Mouse (Mus musculus) embryo, embryonic 10.5 days (tissue): ENCODE results near the gene Rps26.
"Not testable (repeated sequence)": the region's sequence is repeated elsewhere in the genome, so short reads cannot be mapped to it uniquely, and the experiment has no call there.

Experiments used
- DNase-seq: peaks from one replicate; pipeline ENCODE4 v3.0.0-alpha.2; 2015; ENCODE audit warnings: low spot score

Rps26 gene

DNA sequence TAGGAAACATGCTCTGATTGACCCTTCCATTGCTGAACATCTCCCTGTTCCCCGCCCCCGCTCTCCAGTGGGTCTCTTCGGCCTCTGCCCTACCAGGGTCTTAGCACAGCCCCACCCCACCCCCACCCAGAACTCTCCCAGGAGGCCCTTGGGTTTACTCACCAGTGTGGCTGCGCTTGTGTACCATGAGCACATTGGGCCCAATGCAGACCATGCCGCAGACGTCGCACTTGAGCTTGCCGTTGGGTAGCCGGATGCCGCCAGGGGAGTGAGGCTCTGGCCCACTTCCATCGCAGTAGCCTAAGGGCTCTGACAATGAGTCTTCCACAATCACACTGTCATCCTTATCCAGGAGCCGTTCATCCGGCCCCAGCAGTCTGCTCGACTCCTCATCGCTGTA lies 14.3 kb upstream of the Rps26 start:
- DNase-seq: no peak

DNA sequence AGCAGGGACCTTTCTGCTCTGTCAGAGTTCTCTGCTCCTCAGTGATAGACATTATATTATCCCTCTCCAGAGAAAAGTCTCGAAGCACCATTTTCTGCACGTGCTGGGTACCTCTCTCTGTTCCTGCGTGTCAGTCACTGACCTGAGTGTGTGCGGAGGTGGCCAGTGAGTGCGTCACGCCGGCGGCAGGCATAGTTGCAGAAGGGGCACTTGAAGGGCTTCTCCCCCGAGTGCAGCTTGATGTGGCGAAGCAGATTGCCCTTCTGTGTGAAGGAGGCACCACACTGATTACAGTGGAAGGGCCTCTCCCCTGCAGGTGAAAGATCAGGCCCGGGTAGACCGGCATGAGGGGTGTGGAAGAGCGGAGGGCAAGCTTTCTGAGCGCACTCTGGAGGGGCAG lies 13.5 kb upstream of the Rps26 start:
- no peak for DNase-seq

- peak; percentile 59 for DNase-seq
Measured at GRCm38 (mm10) chr10:128637011-128637410, 10.5 kb upstream of the Rps26 start.

DNA sequence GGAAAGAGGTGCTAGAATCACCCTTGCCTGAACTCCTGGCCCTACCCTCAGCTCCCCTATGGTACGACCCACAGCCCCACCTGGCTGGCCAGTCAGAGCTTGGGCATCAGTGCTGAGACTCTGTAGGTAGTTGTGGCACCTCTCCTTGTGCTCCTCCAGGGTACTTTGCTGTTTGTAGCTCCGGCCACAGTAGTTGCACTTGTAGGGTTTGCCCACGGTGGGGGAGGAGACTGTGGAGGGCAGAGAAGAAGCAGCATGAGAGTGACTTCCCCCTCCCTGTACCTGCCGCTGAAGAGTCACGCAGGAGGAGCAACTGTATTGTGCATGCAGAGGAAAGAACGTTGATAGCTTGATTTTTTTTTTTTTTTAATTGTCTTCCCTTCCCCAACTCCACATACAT lies 10.0 kb upstream of the Rps26 start:
- DNase-seq: no peak

DNA sequence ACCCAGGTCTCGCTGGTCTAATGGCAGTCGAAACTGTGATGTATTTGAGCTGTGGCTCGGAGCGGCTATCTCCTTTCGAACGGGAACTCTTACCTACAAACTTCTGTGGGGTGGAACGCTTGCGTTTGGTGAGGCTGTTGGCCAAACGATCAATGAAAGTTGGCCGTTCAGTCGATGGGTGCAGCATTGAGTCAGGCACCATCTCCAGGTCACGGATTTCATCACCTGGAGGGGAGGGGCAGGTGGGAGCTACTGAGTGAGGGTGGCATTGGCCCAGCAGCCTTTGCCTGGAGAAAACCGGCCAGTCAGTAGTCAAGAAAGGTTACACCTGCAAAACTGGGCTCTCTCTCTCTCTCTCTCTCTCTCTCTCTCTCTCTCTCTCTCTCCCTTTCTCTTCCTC lies 9.2 kb upstream of the Rps26 start:
- no peak for DNase-seq

DNA sequence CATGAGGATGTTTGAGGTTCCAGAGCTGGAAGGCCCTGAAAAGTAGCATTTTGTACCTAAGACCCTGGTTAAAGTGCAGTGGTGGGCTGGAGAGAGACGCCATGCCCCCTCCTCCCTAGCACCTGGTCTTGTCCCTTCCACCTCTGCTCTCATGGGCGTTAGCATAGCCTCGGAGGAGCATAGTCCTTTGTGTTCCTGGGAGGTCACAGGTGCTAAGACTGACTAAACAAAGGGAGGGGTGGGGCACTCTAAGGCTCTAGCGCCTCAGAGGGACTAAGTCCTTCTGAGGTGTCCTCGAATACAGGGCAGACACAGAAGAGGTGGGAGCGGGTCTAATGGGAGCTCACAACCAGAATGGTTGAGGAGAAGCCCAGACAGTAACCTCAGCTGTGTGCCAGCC lies 5.0 kb upstream of the Rps26 start:
- no peak for DNase-seq

- DNase-seq: not testable (repeated sequence)
Measured at GRCm38 (mm10) chr10:128630306-128630705, 3.8 kb upstream of the Rps26 start.

- DNase-seq: no peak
Measured at GRCm38 (mm10) chr10:128629746-128630145, 3.2 kb upstream of the Rps26 start.

DNA sequence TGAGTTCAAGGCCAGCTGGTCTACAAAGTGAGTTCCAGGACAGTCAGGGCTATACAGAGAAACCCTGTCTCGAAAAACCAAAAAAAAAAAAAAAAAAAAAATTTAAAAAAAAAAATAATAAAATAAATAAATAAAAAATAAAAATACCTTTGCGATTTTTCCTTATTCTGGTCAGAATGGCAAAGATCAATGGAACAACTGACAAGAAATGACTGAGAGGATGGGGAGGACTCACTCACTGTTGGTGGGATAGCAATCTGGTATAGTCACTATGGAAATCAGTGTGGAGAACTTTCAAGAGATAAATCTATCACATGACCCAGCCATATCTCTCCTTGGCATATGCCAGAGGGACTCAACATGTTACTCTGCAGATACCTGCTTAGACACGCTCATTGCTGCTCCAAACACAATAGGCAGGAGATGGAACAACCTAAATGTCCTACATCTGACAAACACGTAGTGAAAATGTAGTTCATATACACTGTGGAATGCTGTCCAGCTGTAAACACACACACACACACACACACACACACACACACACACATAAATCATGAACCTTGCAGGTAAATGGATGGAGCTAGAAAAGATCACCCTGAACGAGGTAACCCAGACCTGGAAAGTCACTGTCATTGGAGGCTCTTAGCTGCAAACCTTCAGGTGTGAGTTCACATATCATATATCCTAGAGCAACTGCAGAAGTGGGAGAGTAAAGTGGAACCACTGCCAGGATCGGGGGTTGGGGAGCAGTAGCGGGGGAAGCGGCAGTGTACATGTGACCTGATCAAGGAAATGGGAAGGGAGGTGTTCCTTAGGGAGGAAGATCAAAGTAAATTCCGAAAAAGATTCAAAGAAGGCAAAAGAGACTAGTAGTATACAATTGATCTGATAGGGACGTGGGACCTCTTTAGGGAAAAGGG lies 1.1 kb upstream of the Rps26 start:
- DNase-seq: no peak

- no peak for DNase-seq
Measured at GRCm38 (mm10) chr10:128625287-128625894, 1.2 kb downstream of the Rps26 start.

GRCm38 (mm10) chr10:128623106-128623613 lies 3.4 kb downstream of the Rps26 start:
- not testable (repeated sequence) for DNase-seq

GRCm38 (mm10) chr10:128622702-128623101 lies 3.8 kb downstream of the Rps26 start:
- DNase-seq: no peak

- no peak for DNase-seq
Measured at GRCm38 (mm10) chr10:128621986-128622520, 4.5 kb downstream of the Rps26 start.

DNA sequence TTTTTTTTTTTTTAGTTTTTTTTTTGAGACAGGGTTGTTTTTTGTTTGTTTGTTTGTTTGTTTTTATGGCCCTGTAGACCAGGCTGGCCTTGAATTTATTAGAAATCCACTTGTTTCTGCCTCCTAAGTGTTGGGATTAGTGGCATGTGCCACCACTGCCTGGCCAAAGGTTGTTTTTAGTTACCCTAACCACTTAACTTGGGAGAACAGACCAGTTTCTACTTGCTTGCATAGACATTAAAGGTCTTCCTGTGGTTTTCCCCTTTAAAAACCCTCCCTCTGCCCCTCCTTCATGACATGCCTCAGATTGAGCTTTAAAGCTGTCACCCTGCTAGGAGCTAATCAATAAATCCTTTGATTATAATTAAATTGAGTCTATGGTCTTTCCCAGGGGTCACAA lies 6.3 kb downstream of the Rps26 start:
- no peak for DNase-seq

- not testable (repeated sequence) for DNase-seq
Measured at GRCm38 (mm10) chr10:128619148-128619547, 7.4 kb downstream of the Rps26 start.

- no peak for DNase-seq
Measured at GRCm38 (mm10) chr10:128618570-128618969, 8.0 kb downstream of the Rps26 start.

DNA sequence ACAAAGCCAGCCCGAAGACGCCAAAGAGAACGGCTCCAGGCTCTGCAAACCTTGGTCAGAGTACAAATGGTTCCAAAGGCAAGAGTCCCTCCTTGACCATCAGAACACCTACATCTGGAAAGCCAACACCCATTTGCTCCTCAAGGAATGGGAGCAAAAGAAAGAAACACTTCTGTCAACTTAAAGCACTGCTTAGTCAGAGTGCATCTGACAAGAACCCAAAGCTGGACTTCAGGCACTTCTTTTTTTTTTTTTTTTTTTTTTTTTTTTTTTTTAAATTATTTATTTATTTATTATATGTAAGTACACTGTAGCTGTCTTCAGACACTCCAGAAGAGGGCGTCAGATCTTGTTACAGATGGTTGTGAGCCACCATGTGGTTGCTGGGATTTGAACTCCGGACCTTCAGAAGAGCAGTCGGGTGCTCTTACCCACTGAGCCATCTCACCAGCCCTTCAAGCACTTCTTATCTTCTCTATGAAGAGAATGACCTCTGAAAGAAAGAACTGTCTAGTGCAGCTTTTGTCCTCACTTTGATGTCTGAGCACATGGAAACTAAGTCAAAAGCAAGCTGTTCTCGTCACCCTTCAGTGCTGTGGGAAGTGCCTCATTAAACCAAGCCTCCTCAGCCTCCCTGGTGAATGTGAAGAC lies 10.6 kb downstream of the Rps26 start:
- not testable (repeated sequence) for DNase-seq

DNA sequence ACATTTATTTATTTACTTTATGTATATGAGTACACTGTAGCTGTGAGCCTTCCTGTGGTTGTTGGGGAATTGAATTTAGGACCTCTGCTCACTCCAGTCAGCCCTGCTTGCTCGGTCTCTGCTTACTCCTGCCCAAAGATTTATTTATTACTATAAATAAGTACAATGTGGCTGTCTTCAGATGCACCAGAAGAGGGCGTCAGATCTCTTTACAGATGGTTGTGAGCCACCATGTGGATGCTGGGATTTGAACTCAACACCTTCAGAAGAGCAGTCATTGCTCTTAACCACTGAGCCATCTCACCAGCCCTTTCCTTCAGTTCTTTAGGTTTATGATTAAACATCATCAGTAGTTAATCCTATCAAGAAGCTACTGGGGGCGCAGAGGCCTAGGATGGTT lies 11.6 kb downstream of the Rps26 start:
- no peak for DNase-seq

GRCm38 (mm10) chr10:128613820-128614219 lies 12.7 kb downstream of the Rps26 start:
- not testable (repeated sequence) for DNase-seq

DNA sequence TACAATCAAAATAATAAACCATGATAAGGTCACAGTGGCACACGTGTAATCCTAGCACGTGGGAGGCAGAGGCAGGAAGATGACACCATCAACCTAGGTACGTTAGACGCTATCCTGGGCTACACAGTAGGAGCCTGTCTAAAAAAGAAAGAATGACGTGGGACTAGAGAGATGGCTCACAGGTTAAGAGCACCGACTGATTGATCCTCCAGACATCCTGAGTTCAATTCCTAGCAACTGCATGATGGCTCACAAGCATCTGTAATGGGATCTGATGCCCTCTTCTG lies 13.4 kb downstream of the Rps26 start:
- no peak for DNase-seq

- peak; percentile 94 for DNase-seq
Measured at GRCm38 (mm10) chr10:128612433-128613153, 14.0 kb downstream of the Rps26 start.

GRCm38 (mm10) chr10:128606483-128606882 lies 20.1 kb downstream of the Rps26 start:
- no peak for DNase-seq
